Mouse (Mus musculus) heart, postnatal 0 days (tissue): ENCODE measurements around the gene Cnp.

Experiments used
- CTCF ChIP-seq: IDR thresholded peaks from 2 replicates; pipeline ENCODE4 v1.5.1; 2016; ENCODE audit warnings: antibody characterized with exemption, control low read depth, low read depth
- EP300 ChIP-seq: IDR thresholded peaks from 2 replicates; pipeline ENCODE4 v1.6.1; 2016; ENCODE audit warnings: antibody characterized with exemption, low read depth

GRCm38 (mm10) chr11:100592346-100593046 lies 17.8 kb downstream of the Cnp start:
- TF ChIP-seq CTCF (no peak), EP300 (no peak)
